Mouse (Mus musculus) forebrain, embryonic 16.5 days (tissue): ENCODE measurements at regions not wholly inside any gene's neighbourhood (a gene's known extent, or its start where the extent isn't known, plus 50 kb on each side); places are given as distances from the start of the nearest gene placed in this dataset.

Experiments
- ATAC-seq: fragments of 200-750 bp; cut with Nextera tagmentation; 2 replicates; pipeline ENCODE4 v1.8.0; 2017; ENCODE audit warnings: mild to moderate bottlenecking, moderate library complexity
- H3K27ac ChIP-seq: fragments of 300-500 bp; sonication (generic); 2 replicates; pipeline ENCODE4 v1.5.1; 2014; ENCODE audit warnings: low read length, control low read depth
- H3K27me3 ChIP-seq: fragments of 300-500 bp; sonication (generic); replicated peaks from 2 replicates; pipeline ENCODE4 v1.6.1; 2014; ENCODE audit warnings: low read length; ENCODE audit not compliant: control insufficient read depth, insufficient read depth
- H3K36me3 ChIP-seq: fragments of 300-500 bp; sonication (generic); 2 replicates; pipeline ENCODE4 v1.6.1; 2014; ENCODE audit not compliant: control insufficient read depth, insufficient read depth
- H3K4me1 ChIP-seq: fragments of 300-500 bp; sonication (generic); replicated peaks from 2 replicates; pipeline ENCODE4 v1.6.1; 2014; ENCODE audit warnings: low read length; ENCODE audit not compliant: control insufficient read depth, insufficient read depth
- H3K4me2 ChIP-seq: fragments of 300-500 bp; sonication (generic); 2 replicates; pipeline ENCODE4 v1.6.1; 2014; ENCODE audit warnings: mild to moderate bottlenecking, low read length, control low read depth
- H3K4me3 ChIP-seq: fragments of 300-500 bp; sonication (generic); replicated peaks from 2 replicates; pipeline ENCODE4 v1.5.1; 2014; ENCODE audit warnings: mild to moderate bottlenecking, low read length, control low read depth
- H3K9ac ChIP-seq: fragments of 300-500 bp; sonication (generic); replicated peaks from 2 replicates; pipeline ENCODE4 v1.6.1; 2014; ENCODE audit warnings: low read depth, low read length, control low read depth
- H3K9me3 ChIP-seq: fragments of 300-500 bp; sonication (generic); 2 replicates; pipeline ENCODE4 v1.6.1; 2016; ENCODE audit warnings: low read length; ENCODE audit not compliant: control insufficient read depth
- WGBS: fragments of 180-500 bp; shearing (Covaris S2); extraction: QIAGEN DNeasy Blood & Tissue Kit; methylation state at CpG from one replicate; pipeline ENCODE4 v1.1.7; 2014; 5-methylcytosine and 5-hydroxymethylcytosine counted together

GRCm38 (mm10) chr15:5561783-5562182, 317.8 kb upstream of the Ptger4 start:
- no peaks in the 10 kb centered on the region for H3K36me3 ChIP-seq
- H3K4me1 ChIP-seq = no peaks in the 10 kb centered on the region
- H3K27me3 ChIP-seq = no peaks in the 10 kb centered on the region
- ATAC-seq = no peak
- no peak overlapping the region for H3K4me2 ChIP-seq
- H3K27ac ChIP-seq = no peak overlapping the region
- WGBS = 87% methylated on average over 4 of the region's 4 CpGs
- no peaks in the 10 kb centered on the region for H3K9me3 ChIP-seq
- no peak overlapping the region for H3K9ac ChIP-seq
- H3K4me3 ChIP-seq = no peak overlapping the region

GRCm38 (mm10) chr15:5574366-5574765, 330.4 kb upstream of the Ptger4 start:
- ATAC-seq = no peak
- Histone ChIP-seq H3K9me3 (no peaks in the 10 kb centered on the region), H3K27me3 (no peaks in the 10 kb centered on the region), H3K36me3 (no peaks in the 10 kb centered on the region), H3K4me2 (no peak overlapping the region), H3K9ac (no peak overlapping the region), H3K4me3 (no peak overlapping the region), H3K4me1 (no peaks in the 10 kb centered on the region), H3K27ac (no peak overlapping the region)

- H3K9ac ChIP-seq = no peak overlapping the region
- H3K4me2 ChIP-seq = no peak overlapping the region
- H3K36me3 ChIP-seq = no peaks in the 10 kb centered on the region
- no peak for ATAC-seq
- no peak overlapping the region for H3K27ac ChIP-seq
- H3K27me3 ChIP-seq = no peaks in the 10 kb centered on the region
- 89% methylated on average over 2 of the region's 2 CpGs for WGBS
- no peaks in the 10 kb centered on the region for H3K4me1 ChIP-seq
- H3K4me3 ChIP-seq = no peak overlapping the region
- no peaks in the 10 kb centered on the region for H3K9me3 ChIP-seq
These were observed 335.6 kb upstream of the Ptger4 start for GRCm38 (mm10) chr15:5579559-5579958.

GRCm38 (mm10) chr15:5580416-5580815, 336.4 kb upstream of the Ptger4 start:
- no peak overlapping the region for H3K4me2 ChIP-seq
- H3K27me3 ChIP-seq = no peaks in the 10 kb centered on the region
- 96% methylated on average over 4 of the region's 4 CpGs for WGBS
- no peak overlapping the region for H3K27ac ChIP-seq
- ATAC-seq = no peak
- no peaks in the 10 kb centered on the region for H3K36me3 ChIP-seq
- H3K4me3 ChIP-seq = no peak overlapping the region
- H3K9ac ChIP-seq = no peak overlapping the region
- no peaks in the 10 kb centered on the region for H3K9me3 ChIP-seq
- no peaks in the 10 kb centered on the region for H3K4me1 ChIP-seq

- Histone ChIP-seq H3K9me3 (no peaks in the 10 kb centered on the region), H3K4me2 (no peak overlapping the region), H3K36me3 (no peaks in the 10 kb centered on the region), H3K9ac (no peak overlapping the region), H3K4me1 (no peaks in the 10 kb centered on the region), H3K27me3 (no peaks in the 10 kb centered on the region), H3K27ac (no peak overlapping the region), H3K4me3 (no peak overlapping the region)
- ATAC-seq = no peak
- WGBS = 86% methylated on average over 2 of the region's 2 CpGs
These were observed 340.4 kb upstream of the Ptger4 start for GRCm38 (mm10) chr15:5584381-5584780.

GRCm38 (mm10) chr15:5604732-5605266, 360.8 kb upstream of the Ptger4 start:
- Histone ChIP-seq H3K36me3 (no peaks in the 10 kb centered on the region), H3K27me3 (no peaks in the 10 kb centered on the region), H3K9ac (no peak overlapping the region), H3K27ac (no peak overlapping the region), H3K4me2 (no peak overlapping the region), H3K9me3 (no peaks in the 10 kb centered on the region), H3K4me1 (no peaks in the 10 kb centered on the region), H3K4me3 (no peak overlapping the region)
- no peak for ATAC-seq
- WGBS = 74% methylated on average over 4 of the region's 4 CpGs

GRCm38 (mm10) chr15:5607533-5607932, 363.5 kb upstream of the Ptger4 start:
- H3K27ac ChIP-seq = no peak overlapping the region
- no peak overlapping the region for H3K4me2 ChIP-seq
- no peaks in the 10 kb centered on the region for H3K9me3 ChIP-seq
- 81% methylated on average over 2 of the region's 2 CpGs for WGBS
- no peaks in the 10 kb centered on the region for H3K27me3 ChIP-seq
- H3K4me3 ChIP-seq = no peak overlapping the region
- no peak for ATAC-seq
- no peaks in the 10 kb centered on the region for H3K36me3 ChIP-seq
- no peak overlapping the region for H3K9ac ChIP-seq
- no peaks in the 10 kb centered on the region for H3K4me1 ChIP-seq

- 69% methylated on average over 5 of the region's 5 CpGs for WGBS
- ATAC-seq = no peak
- Histone ChIP-seq H3K27ac (no peak overlapping the region), H3K36me3 (no peaks in the 10 kb centered on the region), H3K4me3 (no peak overlapping the region), H3K27me3 (no peaks in the 10 kb centered on the region), H3K9me3 (no peaks in the 10 kb centered on the region), H3K9ac (no peak overlapping the region), H3K4me1 (no peaks in the 10 kb centered on the region), H3K4me2 (no peak overlapping the region)
These were observed 379.0 kb upstream of the Ptger4 start for GRCm38 (mm10) chr15:5623021-5623420.

GRCm38 (mm10) chr15:5625367-5625766, 381.4 kb upstream of the Ptger4 start:
- 94% methylated on average over 2 of the region's 2 CpGs for WGBS
- Histone ChIP-seq H3K9me3 (no peaks in the 10 kb centered on the region), H3K4me1 (no peaks in the 10 kb centered on the region), H3K4me2 (no peak overlapping the region), H3K4me3 (no peak overlapping the region), H3K9ac (no peak overlapping the region), H3K27me3 (no peaks in the 10 kb centered on the region), H3K36me3 (no peaks in the 10 kb centered on the region), H3K27ac (no peak overlapping the region)
- ATAC-seq = no peak

GRCm38 (mm10) chr15:5646673-5647072, 402.7 kb upstream of the Ptger4 start:
- no peak overlapping the region for H3K9ac ChIP-seq

More at GRCm38 (mm10) chr15:5646673-5647072, 402.7 kb upstream of the Ptger4 start:
- Histone ChIP-seq H3K4me2 (no peak overlapping the region), H3K9me3 (no peaks in the 10 kb centered on the region), H3K27ac (no peak overlapping the region), H3K4me3 (no peak overlapping the region), H3K4me1 (no peaks in the 10 kb centered on the region), H3K36me3 (no peaks in the 10 kb centered on the region), H3K27me3 (no peaks in the 10 kb centered on the region)
- 70% methylated on average over 1 of the region's 1 CpGs for WGBS
- no peak for ATAC-seq
